Mouse (Mus musculus) adrenal gland, adult (tissue): ENCODE measurements around the gene Bpifb6.
A peak's percentile ranks its signal among the peaks of the same experiment; 100 is the strongest.

Experiments used
- DNase-seq, 2 experiments: peaks; one replicate each; pipeline ENCODE4 v3.0.0; 2022 to 2023; ENCODE audit warnings: low spot score in 1 of 2; ENCODE audit not compliant: inconsistent age in 2 of 2

Gene Bpifb6

GRCm38 (mm10) chr2:153900088-153900487 is at the start of gene Bpifb6:
Gene Bpifb6, plus strand, starts transcription at chr2:153900388.
- DNase-seq: no peak

GRCm38 (mm10) chr2:153851030-153851360 is 49.2 kb upstream of the Bpifb6 start:
- DNase-seq: peak; percentile 64 to 87

DNA sequence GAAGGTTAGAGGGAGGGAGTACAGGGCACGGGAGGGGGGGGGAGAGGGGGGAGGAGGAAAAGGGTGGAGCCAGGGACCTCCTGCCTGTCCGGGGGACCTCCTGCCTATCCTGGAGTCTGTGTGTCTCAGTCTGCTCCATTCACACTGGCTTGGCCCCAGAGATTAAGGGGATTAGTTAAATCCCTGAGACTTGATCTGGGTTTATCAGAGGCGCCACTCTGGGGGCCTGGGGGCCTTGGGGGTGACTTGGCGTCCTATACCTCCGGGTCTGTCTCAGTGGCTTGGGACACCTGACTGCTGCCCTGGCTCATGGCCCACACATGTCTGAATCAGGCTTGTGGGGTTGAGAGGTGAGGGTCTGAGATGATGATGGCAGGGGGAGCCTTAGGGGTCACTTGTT is 46.6 kb upstream of the Bpifb6 start:
- DNase-seq: no peak

DNA sequence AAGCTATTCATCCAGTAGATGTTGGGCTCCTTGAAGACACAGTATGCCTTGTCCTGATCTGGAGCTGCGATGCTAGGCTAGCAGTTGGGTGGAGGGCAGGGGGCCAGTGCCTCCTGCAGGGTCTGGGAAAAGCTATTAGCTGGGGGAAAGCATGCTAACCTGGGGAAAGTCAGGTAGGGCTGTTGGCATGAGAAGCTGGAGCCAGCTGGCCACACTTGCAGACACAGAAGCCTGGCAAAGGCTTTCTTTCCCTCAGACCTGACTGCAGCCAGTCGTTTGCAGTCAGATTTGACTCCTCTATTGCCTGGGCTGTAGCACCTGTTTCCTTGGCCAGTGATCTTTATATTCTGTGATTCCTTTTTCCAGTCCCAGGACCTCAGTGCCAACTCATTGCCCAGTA is 40.6 kb upstream of the Bpifb6 start:
- no peak for DNase-seq

- no peak for DNase-seq
These were observed 39.9 kb upstream of the Bpifb6 start for GRCm38 (mm10) chr2:153860315-153860714.

- no peak for DNase-seq
These were observed 39.5 kb upstream of the Bpifb6 start for GRCm38 (mm10) chr2:153860715-153861114.

GRCm38 (mm10) chr2:153861960-153862359 is 38.2 kb upstream of the Bpifb6 start:
- DNase-seq: no peak

GRCm38 (mm10) chr2:153870984-153871383 is 29.2 kb upstream of the Bpifb6 start, which contains the start of gene Sun5:
Gene Sun5, minus strand, starts transcription at chr2:153871084.
- no peak for DNase-seq

DNA sequence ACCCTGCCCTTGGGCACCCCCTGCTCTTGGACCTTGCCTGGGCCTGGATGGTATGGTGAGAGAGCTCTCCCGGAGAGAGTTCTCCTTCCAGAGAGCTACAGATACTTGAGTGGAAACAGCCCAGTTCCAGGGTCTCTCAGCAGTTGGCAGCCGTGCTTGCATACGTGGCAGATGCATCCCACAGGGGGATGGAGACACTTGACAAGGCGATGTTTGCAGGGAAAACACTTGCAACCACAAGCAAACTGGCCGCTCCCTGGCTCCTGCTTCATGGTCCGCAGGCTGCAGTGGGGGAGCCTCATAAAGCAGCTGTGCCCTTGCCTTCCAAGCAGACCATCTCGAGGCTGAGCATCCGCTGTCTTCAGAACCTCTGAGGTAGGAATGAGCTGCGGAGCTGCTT is 25.4 kb upstream of the Bpifb6 start, which contains the start of gene Bpifb2:
Bpifb2 (plus strand) TSS at position 301 of the 400 bp plus-strand sequence.
- DNase-seq: no peak

DNA sequence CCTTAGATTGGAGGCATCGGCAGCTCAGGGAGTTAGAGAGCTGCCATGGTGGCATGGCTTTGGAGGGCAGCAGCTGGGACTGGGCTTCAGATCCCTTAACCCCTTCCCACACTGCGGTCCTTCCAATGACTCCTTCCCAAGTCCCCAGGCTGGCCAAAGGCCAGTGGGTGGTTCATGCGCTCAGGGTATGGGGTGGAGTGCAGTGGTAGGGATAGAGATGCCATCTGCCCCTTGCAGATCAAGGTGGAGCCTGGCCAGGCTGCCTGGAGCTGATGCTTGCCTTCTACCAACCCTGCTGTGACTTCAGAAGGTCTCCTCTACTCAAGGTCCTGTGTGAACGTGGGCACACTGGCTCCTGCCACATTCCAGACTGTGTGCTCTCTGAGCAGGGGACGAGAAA is 1.1 kb upstream of the Bpifb6 start:
- no peak for DNase-seq

- no peak for DNase-seq
These were observed 2.5 kb downstream of the Bpifb6 start for GRCm38 (mm10) chr2:153902726-153903125.

DNA sequence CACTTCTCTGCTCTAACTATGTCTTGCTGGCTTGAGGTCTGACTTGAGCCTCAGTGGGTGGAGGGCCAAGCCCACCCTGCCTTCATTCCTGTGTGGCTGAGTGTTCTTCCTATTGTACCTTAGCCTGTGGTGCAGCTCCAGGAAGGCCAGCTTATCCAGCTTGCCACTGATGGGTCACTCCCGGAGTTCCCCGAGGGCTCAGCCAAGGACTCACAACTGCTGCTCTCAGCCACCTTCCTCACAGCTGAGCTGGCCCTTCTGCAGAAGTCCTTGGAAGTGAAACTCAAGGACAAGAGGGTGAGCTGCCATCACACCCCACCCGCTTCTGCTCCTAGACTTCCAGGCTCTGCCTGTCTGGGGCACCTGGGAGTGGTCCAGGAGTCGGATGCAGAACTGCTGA is 6.4 kb downstream of the Bpifb6 start:
- DNase-seq: peak; percentile 81 to 89

GRCm38 (mm10) chr2:153914151-153914550 is 14.0 kb downstream of the Bpifb6 start:
- peak; percentile 88 to 96 for DNase-seq

DNA sequence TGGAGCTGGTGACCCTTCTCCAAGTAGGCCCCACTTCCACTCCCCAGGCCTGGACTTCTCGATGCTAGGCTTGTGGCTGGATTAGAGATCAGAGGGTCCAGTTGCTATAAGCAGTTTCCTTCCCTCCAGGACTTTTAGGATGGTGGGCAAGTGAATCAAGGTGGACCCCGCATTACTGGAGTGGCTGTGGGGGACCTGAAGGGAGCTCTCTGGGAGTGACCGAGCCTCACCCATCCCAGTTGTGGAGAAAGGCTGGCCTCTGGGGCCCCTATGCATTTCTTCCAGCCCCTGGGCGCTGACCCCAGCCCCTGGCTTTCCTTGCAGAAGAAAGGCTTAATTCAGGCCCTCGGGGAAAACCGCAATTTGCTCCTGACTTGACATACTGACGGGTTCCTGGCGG is 17.7 kb downstream of the Bpifb6 start, which contains the start of gene Bpifb3:
Bpifb3 (plus strand) TSS at position 301 of the 400 bp plus-strand sequence.
- DNase-seq: no peak

- no peak for DNase-seq
These were observed 21.1 kb downstream of the Bpifb6 start for GRCm38 (mm10) chr2:153921246-153921645.

DNA sequence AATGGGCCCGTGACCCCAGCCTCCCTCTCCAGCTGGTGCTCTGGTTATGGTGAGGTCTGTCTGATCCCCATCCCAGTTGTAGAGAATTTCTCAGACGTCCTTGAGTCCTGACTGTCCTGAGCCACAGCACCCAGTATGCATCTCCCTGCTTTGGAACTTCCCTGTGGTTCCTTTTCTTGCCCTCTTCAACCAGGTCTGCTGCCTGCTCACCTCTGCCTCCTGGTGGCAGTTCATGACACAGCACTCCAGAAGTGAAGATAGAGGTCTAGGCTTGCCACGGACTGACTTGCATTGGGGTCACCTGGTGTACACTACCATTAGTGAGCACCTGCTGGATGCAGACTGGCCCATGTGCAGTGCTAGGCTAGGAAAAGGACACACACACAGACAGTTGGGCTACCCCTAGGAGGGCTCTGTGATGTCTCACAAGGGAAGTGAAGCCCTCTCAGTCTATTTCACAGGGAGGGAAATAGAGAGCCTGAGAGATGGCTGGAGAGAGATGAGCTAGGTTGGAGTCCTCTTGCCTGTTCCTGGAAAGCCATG is 29.8 kb downstream of the Bpifb6 start:
- DNase-seq: peak; percentile 60 to 89

GRCm38 (mm10) chr2:153931125-153931524 is 30.9 kb downstream of the Bpifb6 start:
- DNase-seq: no peak

DNA sequence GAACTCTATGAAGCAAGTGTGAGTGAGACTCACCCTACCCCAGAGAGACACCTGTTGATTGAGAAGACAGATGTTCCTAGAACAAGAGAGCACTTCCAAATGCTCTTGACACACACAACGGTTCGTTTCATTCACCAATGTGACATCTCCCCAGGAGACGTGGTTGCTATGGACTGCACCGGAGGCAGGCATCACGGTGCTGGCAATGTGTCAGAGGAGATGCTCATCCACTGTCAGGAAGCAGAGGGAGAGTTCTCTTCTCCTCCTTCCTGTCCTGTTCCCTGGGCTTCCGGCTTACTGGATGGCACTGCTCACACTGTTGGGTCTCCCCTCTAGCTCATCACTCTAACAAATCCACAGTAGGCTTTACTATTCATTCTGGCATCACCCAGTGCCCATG is 33.1 kb downstream of the Bpifb6 start:
- no peak for DNase-seq

GRCm38 (mm10) chr2:153935348-153935747 is 35.2 kb downstream of the Bpifb6 start:
- peak; percentile 50 to 78 for DNase-seq

DNA sequence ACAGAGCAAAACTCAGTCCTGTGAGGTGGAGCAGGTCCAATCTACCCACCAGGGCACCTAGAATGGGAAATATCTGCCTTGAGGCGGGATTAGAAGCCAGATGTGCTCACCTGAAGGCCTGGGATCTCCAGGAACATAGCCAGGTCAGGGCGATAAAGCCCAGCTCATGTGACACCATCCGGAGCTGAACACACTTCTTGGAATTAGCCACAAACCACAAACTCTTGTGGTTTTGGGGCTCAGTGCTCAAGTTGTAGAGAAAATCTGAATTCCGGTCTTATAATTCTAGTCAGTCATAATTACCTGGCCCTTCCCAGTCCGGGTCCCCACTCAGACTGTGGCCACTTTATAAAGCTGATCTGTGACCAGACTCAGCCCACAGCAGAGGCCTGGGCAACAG is 37.7 kb downstream of the Bpifb6 start, which contains the start of gene Bpifb4:
Bpifb4 (plus strand) TSS at position 370 of the 400 bp plus-strand sequence.
- DNase-seq: no peak

DNA sequence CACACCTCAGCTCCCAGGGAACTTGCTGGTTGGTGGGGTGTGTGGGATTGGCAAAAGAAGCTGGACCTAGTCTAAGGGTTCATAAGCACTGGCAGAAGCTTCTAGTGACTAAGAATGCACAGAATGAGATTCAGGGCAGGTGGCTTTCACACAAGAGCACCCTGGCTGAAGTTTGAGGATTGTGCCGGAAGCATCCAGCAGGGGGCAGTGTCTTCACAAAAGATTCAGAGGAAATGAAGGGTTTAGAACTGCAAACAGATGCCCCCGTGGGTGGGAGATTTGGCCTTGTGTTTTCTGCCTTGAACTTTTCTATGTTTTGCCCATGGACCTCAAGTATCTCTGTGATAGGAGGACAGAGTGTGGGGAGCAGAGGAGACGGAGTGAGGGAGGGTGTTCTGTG is 43.3 kb downstream of the Bpifb6 start:
- peak; percentile 32 to 86 for DNase-seq

GRCm38 (mm10) chr2:153944567-153944966 is 44.4 kb downstream of the Bpifb6 start:
- DNase-seq: no peak

DNA sequence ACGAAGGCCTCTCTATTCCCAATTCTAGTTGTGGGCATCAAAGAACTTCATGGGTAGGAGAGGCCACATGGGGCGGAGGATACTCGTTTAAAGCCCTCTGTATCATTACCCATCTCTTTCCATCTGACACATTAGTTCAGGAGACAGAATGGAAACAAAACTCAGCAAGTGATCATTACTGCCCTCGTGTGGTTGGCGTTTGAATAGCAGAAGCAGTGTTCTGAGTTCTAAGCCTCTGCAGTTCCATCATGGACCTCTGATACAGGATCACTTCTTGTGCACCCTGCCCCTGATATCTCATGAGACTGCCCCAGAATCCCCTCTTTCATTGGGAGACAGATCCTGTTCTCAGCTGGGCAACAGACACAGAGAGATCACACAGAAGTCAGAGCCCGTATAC is 52.7 kb downstream of the Bpifb6 start:
- DNase-seq: peak; percentile 58 to 88
